Mouse (Mus musculus) heart, embryonic 13.5 days (tissue): ENCODE data around the gene Atoh8. TPM values are rescaled to one million over a fixed set of nuclear protein-coding genes. Genes with fewer than 3 reads are reported as not detected.

ENCODE experiments used
- ATAC-seq: fragments of 200-750 bp; cut with Nextera tagmentation; 2 replicates; pipeline ENCODE4 v1.8.0; 2017; ENCODE audit warnings: moderate TSS enrichment; ENCODE audit not compliant: insufficient number of reproducible peaks, low FRiP score, low TSS enrichment; ENCODE audit errors: extremely low read depth
- H3K27ac ChIP-seq: fragments of 300-500 bp; sonication (generic); replicated peaks from 2 replicates; pipeline ENCODE4 v1.5.1; 2015; ENCODE audit warnings: moderate library complexity, mild to moderate bottlenecking, inconsistent platforms
- H3K27me3 ChIP-seq: fragments of 300-500 bp; sonication (generic); replicated peaks from 2 replicates; pipeline ENCODE4 v1.6.1; 2015; ENCODE audit warnings: mild to moderate bottlenecking, inconsistent platforms
- H3K36me3 ChIP-seq: fragments of 300-500 bp; sonication (generic); 2 replicates; pipeline ENCODE4 v1.6.1; 2015; ENCODE audit warnings: mild to moderate bottlenecking, inconsistent platforms
- H3K4me1 ChIP-seq: fragments of 300-500 bp; sonication (generic); 2 replicates; pipeline ENCODE4 v1.6.1; 2015; ENCODE audit warnings: inconsistent platforms
- H3K4me2 ChIP-seq: fragments of 300-500 bp; sonication (generic); 2 replicates; pipeline ENCODE4 v1.6.1; 2015; ENCODE audit warnings: inconsistent platforms, mild to moderate bottlenecking, moderate library complexity
- H3K4me3 ChIP-seq: fragments of 300-500 bp; sonication (generic); 2 replicates; pipeline ENCODE4 v1.5.1; 2015; ENCODE audit warnings: moderate library complexity, mild to moderate bottlenecking, inconsistent platforms
- H3K9ac ChIP-seq: fragments of 300-500 bp; sonication (generic); 2 replicates; pipeline ENCODE4 v1.6.1; 2015; ENCODE audit warnings: inconsistent platforms, mild to moderate bottlenecking, moderate library complexity
- H3K9me3 ChIP-seq: fragments of 300-500 bp; sonication (generic); 2 replicates; pipeline ENCODE4 v1.6.1; 2016; ENCODE audit warnings: inconsistent platforms
- WGBS: fragments of 180-500 bp; shearing (Covaris S2); methylation state at CpG from one replicate; pipeline ENCODE4 v1.1.7; 2015; ENCODE audit warnings: mixed read lengths; 5-methylcytosine and 5-hydroxymethylcytosine counted together
- polyA plus RNA-seq: library from polyadenylated mRNA; unstranded; fragments of >200 nt; fragmentation: Nextera tagmentation; extraction: Ambion mirVana; gene quantifications from 2 replicates; pipeline ENCODE4 v1.2.1, GENCODE M21; 2015

The Atoh8 gene
- 13.3 and 13.7 TPM in 2 replicates for polyA plus RNA-seq

- Histone ChIP-seq H3K36me3 (no peaks in the 10 kb centered on the region), H3K4me2 (peak within 1 kb of the TSS; percentile 97), H3K27ac (peak within 1 kb of the TSS; percentile 73), H3K27me3 (peaks cover 19% of the 10 kb centered on the region), H3K9ac (peak within 1 kb of the TSS; percentile 86), H3K4me1 (peaks cover 67% of the 10 kb centered on the region), H3K9me3 (no peaks in the 10 kb centered on the region), H3K4me3 (peak within 1 kb of the TSS; percentile 73)
- no peak for ATAC-seq
- WGBS: 1% methylated on average over 68 of the region's 68 CpGs
Observed at GRCm38 (mm10) chr6:72235098-72235806, at the start of gene Atoh8. Atoh8 (minus strand) TSS chr6:72235577.

DNA sequence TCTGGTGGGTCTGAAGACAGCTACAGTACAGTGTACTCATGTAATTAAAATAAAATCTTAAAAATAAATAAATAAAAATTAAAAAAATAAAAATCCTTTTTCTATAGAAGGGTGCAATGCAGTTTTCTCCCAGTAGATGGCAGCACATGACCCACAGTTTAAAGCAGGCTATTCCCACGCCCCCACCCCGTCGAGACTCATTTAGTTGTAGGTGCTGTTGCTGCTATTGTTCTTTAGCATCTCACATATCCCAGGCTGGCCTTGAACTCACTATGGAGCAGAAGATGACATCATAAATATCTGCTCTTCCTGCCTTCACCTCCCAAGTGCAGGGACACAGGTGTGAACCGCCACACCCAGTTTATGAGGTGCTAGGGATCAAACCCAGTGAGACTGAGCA lies 48.5 kb upstream of the Atoh8 start:
- WGBS: 20% methylated on average over 4 of the region's 4 CpGs
- H3K9me3 ChIP-seq: no peaks in the 10 kb centered on the region
- H3K27ac ChIP-seq: no peak overlapping the region
- no peak overlapping the region for H3K9ac ChIP-seq
- ATAC-seq: no peak
- H3K36me3 ChIP-seq: no peaks in the 10 kb centered on the region
- no peak overlapping the region for H3K4me2 ChIP-seq
- peaks cover 24% of the 10 kb centered on the region for H3K4me1 ChIP-seq
- no peaks in the 10 kb centered on the region for H3K27me3 ChIP-seq
- H3K4me3 ChIP-seq: no peak overlapping the region

DNA sequence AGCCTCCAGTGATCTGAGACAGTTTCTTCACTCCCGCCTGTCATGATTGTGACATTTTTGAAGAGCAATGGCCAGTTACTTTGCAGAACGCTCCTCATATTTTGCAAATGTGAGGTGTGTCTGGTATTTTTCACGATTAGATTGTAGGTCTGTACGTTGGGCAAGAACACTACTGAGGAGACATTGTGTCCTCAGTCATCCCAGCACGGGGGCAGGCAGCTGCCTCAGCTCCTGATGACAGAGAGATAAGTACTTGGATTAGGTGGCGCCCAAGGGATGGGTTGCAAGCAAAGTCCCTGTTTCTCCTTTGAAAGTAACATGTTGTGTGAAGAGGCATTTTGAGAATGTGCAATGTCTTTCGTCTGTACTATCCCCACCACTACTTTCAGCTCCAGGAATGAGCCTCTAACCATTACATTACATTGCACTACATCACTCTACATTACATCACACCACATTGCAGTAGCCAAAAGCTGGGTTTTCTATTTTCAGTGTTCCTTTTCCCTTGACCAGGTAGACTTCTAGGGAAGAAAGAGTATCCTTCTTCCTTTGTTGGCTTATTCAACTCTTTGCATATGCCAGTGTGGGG lies 45.1 kb upstream of the Atoh8 start:
- no peaks in the 10 kb centered on the region for H3K9me3 ChIP-seq
- H3K9ac ChIP-seq: no peak overlapping the region
- 28% methylated on average over 7 of the region's 7 CpGs for WGBS
- no peaks in the 10 kb centered on the region for H3K36me3 ChIP-seq
- H3K27me3 ChIP-seq: no peaks in the 10 kb centered on the region
- H3K27ac ChIP-seq: no peak overlapping the region
- H3K4me3 ChIP-seq: no peak overlapping the region
- peak overlapping the region; percentile 11; the same call in 1 of the 2 replicates for H3K4me2 ChIP-seq
- peaks cover 42% of the 10 kb centered on the region for H3K4me1 ChIP-seq
- no peak for ATAC-seq

DNA sequence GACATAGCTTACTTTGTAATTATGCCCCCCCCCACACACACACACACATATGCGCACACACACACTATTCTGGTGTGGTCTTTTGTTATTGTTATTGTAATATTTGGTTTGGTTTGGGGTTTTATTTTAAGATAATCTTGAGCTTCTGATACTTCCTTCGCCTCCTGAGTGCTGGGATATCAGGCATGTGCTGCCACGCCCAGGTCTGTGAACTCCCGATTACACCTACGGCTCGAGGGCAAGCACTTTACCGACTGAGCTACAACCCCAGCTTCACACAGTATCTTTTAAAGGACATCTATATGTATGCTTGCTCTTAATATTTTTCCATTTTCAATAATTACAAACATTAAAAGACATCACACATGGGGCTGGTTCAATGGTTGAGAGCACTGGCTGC lies 44.1 kb upstream of the Atoh8 start:
- peaks cover 42% of the 10 kb centered on the region for H3K4me1 ChIP-seq
- WGBS: 67% methylated on average over 7 of the region's 7 CpGs
- ATAC-seq: no peak
- H3K27me3 ChIP-seq: no peaks in the 10 kb centered on the region
- H3K9ac ChIP-seq: no peak overlapping the region
- peak overlapping the region; percentile 14; the same call in 1 of the 2 replicates for H3K27ac ChIP-seq
- H3K36me3 ChIP-seq: no peaks in the 10 kb centered on the region
- no peak overlapping the region for H3K4me3 ChIP-seq
- no peak overlapping the region for H3K4me2 ChIP-seq
- H3K9me3 ChIP-seq: no peaks in the 10 kb centered on the region

DNA sequence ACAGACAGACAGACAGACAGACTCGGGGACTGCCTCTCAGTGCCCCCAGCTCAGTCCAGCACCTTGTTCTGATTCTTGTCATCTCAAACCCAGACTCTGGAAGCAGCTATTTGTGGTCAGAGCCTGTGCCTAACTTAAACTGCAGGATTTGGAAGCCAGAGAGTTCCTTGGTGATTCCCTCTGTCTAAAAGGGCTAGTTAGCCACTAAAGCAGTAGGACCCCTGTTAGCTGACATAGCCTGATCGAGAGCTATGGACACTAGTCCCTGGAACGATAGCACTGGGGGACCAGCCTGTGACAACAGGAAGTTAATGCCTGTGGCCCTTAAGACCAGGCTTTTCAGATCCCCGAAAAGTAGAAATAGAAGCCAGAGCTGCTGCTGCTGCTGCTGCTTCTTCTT lies 43.5 kb upstream of the Atoh8 start:
- Histone ChIP-seq H3K36me3 (no peaks in the 10 kb centered on the region), H3K27me3 (no peaks in the 10 kb centered on the region), H3K9ac (no peak overlapping the region), H3K4me2 (no peak overlapping the region), H3K9me3 (no peaks in the 10 kb centered on the region), H3K4me1 (peaks cover 48% of the 10 kb centered on the region), H3K27ac (peak overlapping the region; percentile 94; the same call in 1 of the 2 replicates), H3K4me3 (no peak overlapping the region)
- ATAC-seq: no peak
- WGBS: 55% methylated on average over 4 of the region's 4 CpGs

DNA sequence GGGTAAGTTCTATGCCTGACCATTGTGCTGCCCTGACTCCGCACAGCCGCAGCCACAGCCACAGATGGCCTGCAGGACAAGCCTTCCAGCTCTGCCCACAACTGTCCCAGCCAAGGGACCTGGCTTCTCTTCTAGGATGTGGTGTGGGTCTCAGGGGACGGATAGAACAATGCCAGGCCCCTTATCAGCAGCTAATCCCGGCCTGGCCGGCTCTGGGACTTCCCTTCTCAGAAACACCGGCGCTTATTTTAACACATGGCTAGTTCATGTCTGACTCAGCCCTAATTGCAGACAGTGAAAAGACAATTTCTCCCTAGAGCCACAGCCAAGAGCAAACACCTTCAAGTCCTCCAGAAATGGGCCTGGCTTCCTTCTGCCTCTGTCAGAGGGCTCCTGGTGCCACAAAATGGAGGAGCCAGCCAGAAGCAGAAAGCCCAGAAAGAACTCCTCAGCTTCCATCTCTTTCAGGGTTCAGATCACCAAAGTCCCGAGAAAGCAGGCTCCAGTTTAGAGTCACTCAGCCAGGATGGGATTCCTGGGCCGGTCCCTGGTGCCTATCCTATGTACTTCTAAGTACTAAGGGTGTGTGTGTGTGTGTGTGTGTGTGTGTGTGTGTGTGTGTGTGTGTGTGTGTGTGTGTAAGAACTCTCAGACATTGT lies 42.3 kb upstream of the Atoh8 start:
- Histone ChIP-seq H3K27ac (peak overlapping the region; percentile 94), H3K36me3 (no peaks in the 10 kb centered on the region), H3K4me2 (0 out of 2 replicates have a peak overlapping the region, but pooled peaks have one; percentile 1), H3K4me1 (peaks cover 59% of the 10 kb centered on the region), H3K27me3 (no peaks in the 10 kb centered on the region), H3K4me3 (no peak overlapping the region), H3K9ac (peak overlapping the region; percentile 61; the same call in 1 of the 2 replicates), H3K9me3 (no peaks in the 10 kb centered on the region)
- ATAC-seq: peak; percentile 31; the same call in 1 of the 2 replicates
- 31% methylated on average over 9 of the region's 9 CpGs for WGBS

DNA sequence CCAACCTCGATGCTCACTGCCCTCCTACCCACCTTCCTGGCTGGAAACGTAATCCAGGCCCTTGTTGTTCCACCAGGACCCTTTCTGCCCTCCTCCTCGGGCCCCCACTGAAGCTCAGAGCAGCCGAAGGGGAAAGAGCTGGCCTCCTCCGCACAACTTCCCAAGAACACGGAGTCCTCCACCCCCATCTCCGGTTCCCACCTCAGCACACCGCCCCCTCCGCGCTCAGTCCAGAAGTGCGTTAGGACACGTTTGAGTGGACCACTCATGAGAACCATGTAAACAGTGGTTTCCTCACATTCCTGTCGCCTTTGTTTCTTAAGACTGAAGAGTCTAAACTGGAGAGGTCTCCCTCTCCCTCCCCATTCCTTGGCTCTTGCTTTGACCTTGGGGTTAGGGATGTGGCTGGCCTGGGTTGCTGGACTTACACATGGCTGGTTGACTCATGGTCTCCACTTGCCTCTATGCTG lies 41.6 kb upstream of the Atoh8 start:
- WGBS: 76% methylated on average over 13 of the region's 13 CpGs
- Histone ChIP-seq H3K9ac (no peak overlapping the region), H3K4me1 (peaks cover 65% of the 10 kb centered on the region), H3K4me2 (no peak overlapping the region), H3K4me3 (no peak overlapping the region), H3K27ac (peak overlapping the region; percentile 94), H3K27me3 (no peaks in the 10 kb centered on the region), H3K36me3 (no peaks in the 10 kb centered on the region), H3K9me3 (no peaks in the 10 kb centered on the region)
- peak; percentile 21; the same call in 1 of the 2 replicates for ATAC-seq

GRCm38 (mm10) chr6:72276141-72276540 lies 40.8 kb upstream of the Atoh8 start:
- Histone ChIP-seq H3K4me2 (no peak overlapping the region), H3K36me3 (no peaks in the 10 kb centered on the region), H3K4me3 (no peak overlapping the region), H3K27me3 (no peaks in the 10 kb centered on the region), H3K9ac (no peak overlapping the region), H3K4me1 (peaks cover 69% of the 10 kb centered on the region), H3K9me3 (no peaks in the 10 kb centered on the region), H3K27ac (peak overlapping the region; percentile 94; the same call in 1 of the 2 replicates)
- no peak for ATAC-seq
- WGBS: 88% methylated on average over 6 of the region's 6 CpGs

- Histone ChIP-seq H3K27me3 (no peaks in the 10 kb centered on the region), H3K4me1 (peaks cover 67% of the 10 kb centered on the region), H3K9ac (no peak overlapping the region), H3K36me3 (no peaks in the 10 kb centered on the region), H3K4me3 (no peak overlapping the region), H3K4me2 (no peak overlapping the region), H3K27ac (no peak overlapping the region), H3K9me3 (no peaks in the 10 kb centered on the region)
- 65% methylated on average over 4 of the region's 4 CpGs for WGBS
- no peak for ATAC-seq
Observed at GRCm38 (mm10) chr6:72275527-72275926, 40.1 kb upstream of the Atoh8 start.

- Histone ChIP-seq H3K4me1 (peaks cover 44% of the 10 kb centered on the region), H3K9ac (no peak overlapping the region), H3K27ac (0 out of 2 replicates have a peak overlapping the region, but pooled peaks have one; percentile 30), H3K4me3 (no peak overlapping the region), H3K4me2 (no peak overlapping the region), H3K36me3 (no peaks in the 10 kb centered on the region), H3K9me3 (no peaks in the 10 kb centered on the region), H3K27me3 (no peaks in the 10 kb centered on the region)
- ATAC-seq: no peak
- 62% methylated on average over 6 of the region's 6 CpGs for WGBS
Observed at GRCm38 (mm10) chr6:72273153-72273552, 37.8 kb upstream of the Atoh8 start.

DNA sequence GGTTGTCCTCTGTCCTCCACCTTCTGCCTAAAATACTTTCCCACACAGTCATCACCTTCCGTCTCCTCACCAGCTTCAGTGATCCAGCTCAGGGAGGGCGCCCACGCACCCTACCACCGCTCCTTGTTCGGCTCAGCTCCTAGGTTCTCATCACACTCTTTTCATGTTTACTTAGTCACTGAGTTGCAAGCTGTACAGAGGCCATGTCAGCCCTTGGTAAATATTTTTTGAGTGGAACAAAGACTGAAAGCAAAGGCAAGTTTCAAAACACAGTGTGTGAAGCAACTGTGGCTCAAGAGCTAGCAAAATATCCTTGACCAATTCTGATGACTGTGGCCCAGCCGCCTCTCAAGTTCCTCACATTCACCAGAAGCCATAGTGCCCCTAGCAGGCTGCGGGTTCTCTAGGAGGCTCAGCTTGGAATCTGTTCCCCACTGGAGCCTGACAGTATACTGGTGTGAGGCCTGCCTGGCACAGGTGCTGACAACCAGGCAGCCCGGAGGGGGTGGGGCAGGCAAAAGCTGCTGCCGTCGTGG lies 36.9 kb upstream of the Atoh8 start:
- 61% methylated on average over 10 of the region's 10 CpGs for WGBS

More for the DNA sequence above, 36.9 kb upstream of the Atoh8 start:
- H3K27ac ChIP-seq: peak overlapping the region; percentile 30
- H3K4me1 ChIP-seq: peaks cover 35% of the 10 kb centered on the region
- no peak for ATAC-seq
- H3K36me3 ChIP-seq: no peaks in the 10 kb centered on the region
- no peak overlapping the region for H3K4me2 ChIP-seq
- no peak overlapping the region for H3K4me3 ChIP-seq
- H3K27me3 ChIP-seq: no peaks in the 10 kb centered on the region
- H3K9ac ChIP-seq: no peak overlapping the region
- H3K9me3 ChIP-seq: no peaks in the 10 kb centered on the region
